Mouse (Mus musculus): Measurements from ENCODE around the gene St3gal6. TPM values are rescaled to one million over a fixed set of nuclear protein-coding genes. Genes with fewer than 3 reads are reported as not detected.

St3gal6 gene
- total and polyA plus RNA-seq, 3 experiments: 167 to 420 (median 240) TPM

- Histone ChIP-seq H3K36me3 (replicated peaks in 1 of 2; ENCODE audit: control insufficient read depth in 1 of 2, insufficient read depth in 1 of 2, low read length in 1 of 2) (no peaks in the 10 kb centered on the region), H3K79me2 (replicated peaks; ENCODE audit: control insufficient read depth, extremely low read depth, insufficient read depth, poor library complexity, severe bottlenecking) (peaks cover 54% of the 10 kb centered on the region), H3K9me3 (replicated peaks; ENCODE audit: low read length) (no peaks in the 10 kb centered on the region), H3K4me1 (ENCODE audit: control insufficient read depth in 1 of 2, insufficient read depth in 2 of 2) (peaks cover 0 to 7% of the 10 kb centered on the region in 2 experiments; a peak in 2 of 4 replicates), H3K27me3 (replicated peaks) (no peaks in the 10 kb centered on the region), H3K4me2 (ENCODE audit: insufficient read depth, low read depth, poor library complexity, severe bottlenecking) (peak overlapping the region; percentile 99; the same call in 1 of the 2 replicates), H3K4me3 (replicated peaks in 1 of 3; ENCODE audit: low read depth in 2 of 3, low read length in 2 of 3, poor library complexity in 1 of 3) (peak overlapping the region; percentile 89 to 97 (median 95)), H3K9ac (ENCODE audit: insufficient read depth, low read depth) (peak overlapping the region; percentile 93), H3K27ac (ENCODE audit: insufficient read depth, low read depth) (peak overlapping the region; percentile 89)
- TF ChIP-seq NELFE (IDR thresholded peaks at IDR 0.05; ENCODE audit: low read depth, low read length) (0 out of 2 replicates have a peak, but pooled peaks have one; percentile 25), POLR2A (IDR thresholded peaks at IDR 0.05; ENCODE audit: low read depth, low read length) (peak; percentile 63), NRF1 (IDR thresholded peaks at IDR 0.05; ENCODE audit: low read depth, low read length) (peak; percentile 36; the same call in 1 of the 2 replicates), TBP (conservative IDR thresholded peaks at IDR 0.05; ENCODE audit: low read depth, low read length) (peak; percentile 79; the same call in 1 of the 2 replicates), JUND (conservative IDR thresholded peaks at IDR 0.05; ENCODE audit: low read depth, low read length) (peak; percentile 37; the same call in 1 of the 2 replicates), ELF1 (IDR thresholded peaks at IDR 0.05; ENCODE audit: low read depth, low read length) (0 out of 2 replicates have a peak, but pooled peaks have one; percentile 7), CHD1 (IDR thresholded peaks at IDR 0.05; ENCODE audit: low read depth, low read length) (no peak; the same call in 1 of the 2 replicates), ZC3H11A (IDR thresholded peaks at IDR 0.05; ENCODE audit: low read depth, low read length) (no peak), USF2 (conservative IDR thresholded peaks at IDR 0.05; ENCODE audit: low read depth, low read length) (no peak), CHD2 (IDR thresholded peaks at IDR 0.05; ENCODE audit: low read length) (no peak; the same call in 1 of the 2 replicates), IRF4 (IDR thresholded peaks at IDR 0.05; ENCODE audit: low read depth, low read length) (no peak), SIN3A (IDR thresholded peaks at IDR 0.05; ENCODE audit: low read length) (peak; percentile 26), RCOR1 (conservative IDR thresholded peaks at IDR 0.05; ENCODE audit: low read depth, low read length) (0 out of 2 replicates have a peak, but pooled peaks have one; percentile 53), ZMIZ1 (IDR thresholded peaks at IDR 0.05; ENCODE audit: low read depth, low read length) (peak; percentile 32; the same call in 1 of the 2 replicates), MAX (IDR thresholded peaks at IDR 0.05; ENCODE audit: low read length) (peak; percentile 57; the same call in 1 of the 2 replicates), RAD21 (IDR thresholded peaks at IDR 0.05; ENCODE audit: low read depth, low read length) (no peak), SMC3 (IDR thresholded peaks at IDR 0.05; ENCODE audit: low read depth, low read length) (0 out of 2 replicates have a peak, but pooled peaks have one; percentile 11), MYC (IDR thresholded peaks at IDR 0.05; ENCODE audit: low read depth, low read length) (0 out of 2 replicates have a peak, but pooled peaks have one; percentile 55), USF1 (IDR thresholded peaks at IDR 0.05; ENCODE audit: low read depth, low read length) (no peak), ETS1 (conservative IDR thresholded peaks at IDR 0.05; ENCODE audit: low read depth, low read length) (no peak), GABPA (IDR thresholded peaks at IDR 0.05; ENCODE audit: insufficient replicate concordance, low read depth, low read length) (no peak), HCFC1 (IDR thresholded peaks at IDR 0.05; ENCODE audit: low read depth, low read length) (no peak; the same call in 1 of the 2 replicates), E2F4 (IDR thresholded peaks at IDR 0.05; ENCODE audit: insufficient replicate concordance, low read depth, low read length) (no peak), UBTF (IDR thresholded peaks at IDR 0.05; ENCODE audit: low read depth, low read length) (peak; percentile 98), ZNF384 (IDR thresholded peaks at IDR 0.05; ENCODE audit: low read depth, low read length) (no peak), CTCF (conservative IDR thresholded peaks at IDR 0.05 in 1 of 2, IDR thresholded peaks at IDR 0.05 in 1 of 2; ENCODE audit: low read depth in 2 of 2, low read length in 2 of 2) (no peak), BHLHE40 (IDR thresholded peaks at IDR 0.05; ENCODE audit: low read depth, low read length) (peak; percentile 41; the same call in 1 of the 2 replicates), MAZ (IDR thresholded peaks at IDR 0.05; ENCODE audit: low read depth, low read length) (no peak), ZKSCAN1 (IDR thresholded peaks at IDR 0.05; ENCODE audit: borderline replicate concordance, low read depth, low read length) (no peak), MEF2A (IDR thresholded peaks at IDR 0.05; ENCODE audit: borderline replicate concordance, low read depth, low read length) (no peak; the same call in 1 of the 2 replicates), TCF12 (IDR thresholded peaks at IDR 0.05; ENCODE audit: low read depth, low read length) (peak; percentile 80; the same call in 1 of the 2 replicates), PAX5 (IDR thresholded peaks at IDR 0.05; ENCODE audit: low read length) (no peak), EP300 (IDR thresholded peaks at IDR 0.05; ENCODE audit: low read length) (0 out of 2 replicates have a peak, but pooled peaks have one; percentile 23), MXI1 (IDR thresholded peaks at IDR 0.05; ENCODE audit: low read depth, low read length) (peak; percentile 73)
- in situ Hi-C loops (cut with MboI; ENCODE audit: low pct_ligation_motif_present, low pct_unique_long_range_greater_than_20kb, low sequenced_read_pairs): no loop called here
- no peak for DNase-seq (ENCODE audit: extremely low read depth)
- dilution Hi-C loops (cut with MboI; ENCODE audit: extremely low pct_ligation_motif_present, extremely low pct_unique_long_range_greater_than_20kb, low sequenced_read_pairs): no loop called here
These were observed 791 bp downstream of the St3gal6 start for GRCm38 (mm10) chr16:58523044-58523859.

All from CH12.LX (cell line).